Mouse (Mus musculus): Measurements from ENCODE around the gene Cfap73.

DNA sequence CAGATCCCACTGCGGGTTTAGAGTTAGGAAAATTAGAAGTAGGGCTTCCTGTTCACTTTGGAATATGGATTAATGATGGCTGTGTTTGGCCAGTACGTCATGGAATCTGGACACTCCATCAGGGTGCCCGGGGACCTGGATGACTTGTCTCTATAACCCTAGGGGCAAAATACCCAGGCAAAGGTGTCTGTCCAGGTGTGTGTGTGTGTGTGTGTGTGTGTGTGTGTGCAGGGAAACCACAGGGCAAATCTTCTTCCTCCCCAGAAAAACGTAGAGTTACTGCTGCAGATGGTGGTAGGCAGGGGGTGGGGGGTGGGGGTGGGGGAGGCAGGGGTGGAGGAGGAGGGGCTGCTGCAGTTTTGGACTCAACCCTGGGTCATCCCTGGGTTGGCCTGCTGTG is 13.3 kb upstream of the Cfap73 start:
- TF ChIP-seq RCOR1 (IDR thresholded peaks at IDR 0.05; ENCODE audit: low read depth, low read length) (no peak), ZNF384 (IDR thresholded peaks at IDR 0.05; ENCODE audit: low read depth, low read length) (no peak), POLR2A (IDR thresholded peaks at IDR 0.05; ENCODE audit: control insufficient read depth in 1 of 2, insufficient read depth in 1 of 2, low read depth in 1 of 2, low read length in 2 of 2, poor library complexity in 1 of 2) (no peak), GABPA (IDR thresholded peaks at IDR 0.05; ENCODE audit: low read depth, low read length) (no peak), USF2 (IDR thresholded peaks at IDR 0.05; ENCODE audit: borderline replicate concordance in 1 of 2, insufficient read depth in 1 of 2, low read depth in 1 of 2, low read length in 2 of 2) (no peak), CTCF (IDR thresholded peaks at IDR 0.05 in 2 of 3, conservative IDR thresholded peaks at IDR 0.05 in 1 of 3; ENCODE audit: control insufficient read depth in 1 of 3, insufficient read depth in 1 of 3, low read depth in 2 of 3, low read length in 3 of 3, poor library complexity in 1 of 3, severe bottlenecking in 1 of 3) (no peak), KAT2A (conservative IDR thresholded peaks at IDR 0.05; ENCODE audit: low read depth, low read length) (no peak), ZMIZ1 (IDR thresholded peaks at IDR 0.05; ENCODE audit: low read depth, low read length) (no peak)

Measured in MEL (cell line).